Mouse (Mus musculus) heart, embryonic 14.5 days (tissue): ENCODE results near the gene Fmnl3. TPM values are rescaled to one million over a fixed set of nuclear protein-coding genes. Genes with fewer than 3 reads are reported as not detected.
"Not testable (repeated sequence)": the region's sequence is repeated elsewhere in the genome, so short reads cannot be mapped to it uniquely, and the experiment has no call there.

Experiments used
- ATAC-seq: fragments of 200-750 bp; cut with Nextera tagmentation; 2 replicates; pipeline ENCODE4 v1.8.0; 2017; ENCODE audit warnings: low read depth, moderate TSS enrichment; ENCODE audit not compliant: insufficient number of reproducible peaks, insufficient read depth, low FRiP score
- H3K27ac ChIP-seq, 2 experiments: fragments of 200-500 bp in 1 of 2; fragments of 300-500 bp in 1 of 2; sonication (generic) in 1 of 2; replicated peaks in 1 of 2; 2 replicates each; pipeline ENCODE4 v1.5.1; 2012 to 2014; ENCODE audit warnings: low read depth in 2 of 2, low read length in 2 of 2, control low read depth in 1 of 2, mild to moderate bottlenecking in 1 of 2, mixed read lengths in 1 of 2; ENCODE audit not compliant: control insufficient read depth in 1 of 2, insufficient read depth in 1 of 2
- H3K27me3 ChIP-seq: fragments of 300-500 bp; sonication (generic); 2 replicates; pipeline ENCODE4 v1.6.1; 2014; ENCODE audit warnings: mild to moderate bottlenecking, low read length, control low read depth; ENCODE audit not compliant: control insufficient read depth, insufficient read depth
- H3K36me3 ChIP-seq: fragments of 300-500 bp; sonication (generic); 2 replicates; pipeline ENCODE4 v1.6.1; 2014; ENCODE audit warnings: mild to moderate bottlenecking, control low read depth, low read length, mixed read lengths; ENCODE audit not compliant: control insufficient read depth, insufficient read depth
- H3K4me1 ChIP-seq, 2 experiments: fragments of 200-500 bp in 1 of 2; fragments of 300-500 bp in 1 of 2; sonication (generic) in 1 of 2; 2 replicates each; pipeline ENCODE4 v1.6.1; 2012 to 2014; ENCODE audit warnings: low read length in 2 of 2, control low read depth in 1 of 2, mixed read lengths in 1 of 2; ENCODE audit not compliant: control insufficient read depth in 2 of 2, insufficient read depth in 2 of 2
- H3K4me2 ChIP-seq: fragments of 300-500 bp; sonication (generic); 2 replicates; pipeline ENCODE4 v1.6.1; 2014; ENCODE audit warnings: mild to moderate bottlenecking, low read length
- H3K4me3 ChIP-seq, 2 experiments: fragments of 200-500 bp in 1 of 2; fragments of 300-500 bp in 1 of 2; sonication (generic) in 1 of 2; 2 replicates each; pipeline ENCODE4 v1.5.1; 2012 to 2014; ENCODE audit warnings: low read length in 2 of 2, mild to moderate bottlenecking in 2 of 2, control low read depth in 1 of 2, low read depth in 1 of 2, moderate library complexity in 1 of 2; ENCODE audit not compliant: control insufficient read depth in 1 of 2, insufficient read depth in 1 of 2
- H3K9ac ChIP-seq: fragments of 300-500 bp; sonication (generic); 2 replicates; pipeline ENCODE4 v1.6.1; 2014; ENCODE audit warnings: mild to moderate bottlenecking, low read length
- H3K9me3 ChIP-seq: fragments of 300-500 bp; sonication (generic); 2 replicates; pipeline ENCODE4 v1.6.1; 2016; ENCODE audit warnings: low read length, control low read depth; ENCODE audit not compliant: control insufficient read depth
- WGBS: fragments of 180-500 bp; shearing (Covaris S2); extraction: QIAGEN DNeasy Blood & Tissue Kit; methylation state at CpG from one replicate; pipeline ENCODE4 v1.1.7; 2014; 5-methylcytosine and 5-hydroxymethylcytosine counted together
- polyA plus RNA-seq: library from polyadenylated mRNA; unstranded; fragments of >200 nt; fragmentation: Nextera tagmentation; extraction: Ambion mirVana; gene quantifications from 2 replicates; pipeline ENCODE4 v1.2.1, GENCODE M21; 2014

Gene Fmnl3
- polyA plus RNA-seq, 1 experiment from 2014 or later, result 14.4 TPM

GRCm38 (mm10) chr15:99386796-99387195 is 16.5 kb upstream of the Fmnl3 start:
- Histone ChIP-seq H3K9me3 (no peaks in the 10 kb centered on the region), H3K4me3 (no peak overlapping the region), H3K27me3 (no peaks in the 10 kb centered on the region), H3K36me3 (no peaks in the 10 kb centered on the region), H3K27ac (no peak overlapping the region), H3K4me2 (no peak overlapping the region), H3K9ac (no peak overlapping the region), H3K4me1 (peaks cover 2 to 5% of the 10 kb centered on the region in 2 experiments; a peak in 2 of 4 replicates)
- 72% methylated on average over 3 of the region's 3 CpGs for WGBS
- no peak for ATAC-seq

DNA sequence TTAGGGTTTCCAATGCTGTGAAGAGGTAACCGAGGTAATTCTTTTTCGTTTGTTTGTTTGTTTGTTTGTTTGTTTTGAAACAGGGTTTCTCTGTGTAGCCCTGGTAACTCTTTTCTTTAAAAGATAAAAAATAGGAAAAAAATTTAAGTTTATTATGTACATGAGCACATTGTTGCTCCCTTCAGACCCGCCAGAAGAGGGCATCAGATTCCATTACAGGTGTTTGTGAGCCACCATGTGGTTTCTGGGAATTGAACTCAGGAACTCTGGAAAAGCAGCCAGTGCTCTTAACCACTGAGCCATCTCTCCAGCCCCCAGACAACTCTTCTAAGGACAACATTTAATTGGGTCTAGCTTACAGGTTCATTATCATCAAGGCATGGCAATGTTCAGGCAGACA is 15.8 kb upstream of the Fmnl3 start:
- H3K36me3 ChIP-seq, H3K4me1 ChIP-seq, H3K27ac ChIP-seq, ATAC-seq, H3K9me3 ChIP-seq, H3K4me2 ChIP-seq, H3K27me3 ChIP-seq, H3K9ac ChIP-seq, H3K4me3 ChIP-seq: not testable (repeated sequence)
- WGBS, result 68% methylated on average over 3 of the region's 3 CpGs

DNA sequence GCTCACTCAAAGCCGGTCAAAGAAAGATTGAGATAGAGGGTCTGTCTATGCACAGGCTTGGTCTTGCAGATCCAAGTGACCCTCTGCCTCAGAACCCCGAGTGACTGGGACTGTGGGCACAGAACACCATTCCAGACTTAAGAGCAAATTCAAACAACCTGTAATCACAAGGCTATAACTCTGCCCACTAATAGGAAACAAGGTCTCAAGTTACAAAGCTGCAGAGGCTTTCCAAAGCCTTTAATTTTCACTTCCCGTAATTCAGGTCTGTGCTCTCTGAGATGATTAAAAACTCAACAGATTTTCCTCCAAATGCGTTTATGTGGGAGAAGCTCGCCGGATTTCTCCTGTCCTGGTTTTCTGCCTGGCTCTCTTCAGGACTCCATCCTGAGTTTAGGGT is 13.8 kb upstream of the Fmnl3 start:
- Histone ChIP-seq H3K36me3 (no peaks in the 10 kb centered on the region), H3K9ac (no peak overlapping the region), H3K4me3 (no peak overlapping the region), H3K4me1 (peaks cover 0 to 2% of the 10 kb centered on the region in 2 experiments; a peak in 1 of 4 replicates), H3K4me2 (no peak overlapping the region), H3K27me3 (no peaks in the 10 kb centered on the region), H3K9me3 (no peaks in the 10 kb centered on the region), H3K27ac (no peak overlapping the region)
- no peak for ATAC-seq
- WGBS, result 58% methylated on average over 6 of the region's 6 CpGs

GRCm38 (mm10) chr15:99382893-99383292 is 12.6 kb upstream of the Fmnl3 start:
- Histone ChIP-seq H3K4me3 (no peak overlapping the region), H3K27ac (no peak overlapping the region), H3K4me2 (no peak overlapping the region), H3K4me1 (peaks cover 0 to 2% of the 10 kb centered on the region in 2 experiments; a peak in 1 of 4 replicates), H3K9me3 (0 out of 2 replicates have a peak, but pooled peaks cover 4% of the 10 kb centered on the region), H3K9ac (no peak overlapping the region), H3K36me3 (no peaks in the 10 kb centered on the region), H3K27me3 (no peaks in the 10 kb centered on the region)
- no peak for ATAC-seq

- 0 out of 2 replicates have a peak, but pooled peaks cover 4% of the 10 kb centered on the region for H3K9me3 ChIP-seq
- H3K4me3 ChIP-seq, result no peak overlapping the region
- no peak for ATAC-seq
- H3K27ac ChIP-seq, result no peak overlapping the region
- H3K9ac ChIP-seq, result no peak overlapping the region
- H3K36me3 ChIP-seq, result no peaks in the 10 kb centered on the region
- H3K4me2 ChIP-seq, result no peak overlapping the region
- no peaks in the 10 kb centered on the region for H3K4me1 ChIP-seq
- no peaks in the 10 kb centered on the region; the same call in 1 of the 2 replicates for H3K27me3 ChIP-seq
- 81% methylated on average over 5 of the region's 5 CpGs for WGBS
These were observed 6.0 kb upstream of the Fmnl3 start for GRCm38 (mm10) chr15:99376240-99376639.

- ATAC-seq, result no peak
- H3K36me3 ChIP-seq, result no peaks in the 10 kb centered on the region
- H3K27me3 ChIP-seq, result no peaks in the 10 kb centered on the region; the same call in 1 of the 2 replicates
- 74% methylated on average over 3 of the region's 3 CpGs for WGBS
- H3K27ac ChIP-seq, result no peak overlapping the region
- H3K4me2 ChIP-seq, result no peak overlapping the region
- 0 out of 2 replicates have a peak, but pooled peaks cover 4% of the 10 kb centered on the region for H3K9me3 ChIP-seq
- no peaks in the 10 kb centered on the region for H3K4me1 ChIP-seq
- H3K9ac ChIP-seq, result no peak overlapping the region
- no peak overlapping the region for H3K4me3 ChIP-seq
These were observed 5.3 kb upstream of the Fmnl3 start for GRCm38 (mm10) chr15:99375581-99375980.

DNA sequence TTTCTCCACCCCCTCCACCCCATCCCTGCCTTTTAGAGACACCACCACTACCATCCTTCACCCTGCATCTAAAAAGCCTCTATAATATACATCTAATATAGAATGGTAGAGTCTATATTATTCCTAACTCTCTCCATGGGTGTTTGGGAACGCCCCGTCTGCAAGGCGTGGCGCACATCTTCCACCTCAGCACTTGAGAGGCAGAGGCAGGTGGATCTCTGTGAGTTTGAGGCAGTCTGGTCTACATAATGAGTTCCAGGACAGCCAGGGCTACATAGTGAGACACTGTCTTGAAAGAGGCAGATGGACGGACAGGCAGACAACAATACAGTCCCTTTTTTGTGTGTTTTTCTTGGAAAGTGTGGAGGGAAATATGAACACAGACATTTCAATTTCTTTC is 4.8 kb upstream of the Fmnl3 start:
- ATAC-seq, result no peak
- whole genome bisulfite sequencing, result 90% methylated on average over 5 of the region's 5 CpGs
- Histone ChIP-seq H3K9ac (no peak overlapping the region), H3K27ac (no peak overlapping the region), H3K27me3 (no peaks in the 10 kb centered on the region; the same call in 1 of the 2 replicates), H3K4me1 (no peaks in the 10 kb centered on the region), H3K9me3 (0 out of 2 replicates have a peak, but pooled peaks cover 4% of the 10 kb centered on the region), H3K4me3 (no peak overlapping the region), H3K36me3 (no peaks in the 10 kb centered on the region), H3K4me2 (no peak overlapping the region)

DNA sequence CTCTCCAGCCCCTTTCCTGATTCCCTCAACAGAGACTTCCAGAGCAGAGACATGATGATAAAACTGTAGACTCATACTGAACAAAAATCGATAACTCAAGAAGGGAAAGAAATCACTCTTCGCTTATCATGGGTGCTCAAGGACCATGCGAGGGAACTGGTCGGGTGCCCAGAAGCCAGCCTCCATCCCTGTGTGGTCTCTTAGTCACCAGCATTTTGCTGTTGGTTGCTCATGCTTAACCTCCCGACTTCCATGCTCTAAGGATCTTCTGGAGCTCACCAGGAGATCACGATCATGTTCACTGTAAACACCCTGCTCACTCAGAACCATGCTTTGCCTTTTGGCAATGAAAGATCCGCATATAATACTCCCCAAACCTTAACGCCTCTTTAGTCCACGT is 2.5 kb upstream of the Fmnl3 start:
- Histone ChIP-seq H3K27ac (no peak overlapping the region), H3K9me3 (no peaks in the 10 kb centered on the region), H3K4me1 (peaks cover 5 to 16% of the 10 kb centered on the region in 2 experiments), H3K4me3 (no peak overlapping the region), H3K4me2 (no peak overlapping the region), H3K36me3 (no peaks in the 10 kb centered on the region), H3K9ac (no peak overlapping the region), H3K27me3 (no peaks in the 10 kb centered on the region; the same call in 1 of the 2 replicates)
- 69% methylated on average over 9 of the region's 9 CpGs for WGBS
- ATAC-seq, result no peak
